Mouse (Mus musculus): ENCODE data around the gene Slc26a8.

Gene Slc26a8

DNA sequence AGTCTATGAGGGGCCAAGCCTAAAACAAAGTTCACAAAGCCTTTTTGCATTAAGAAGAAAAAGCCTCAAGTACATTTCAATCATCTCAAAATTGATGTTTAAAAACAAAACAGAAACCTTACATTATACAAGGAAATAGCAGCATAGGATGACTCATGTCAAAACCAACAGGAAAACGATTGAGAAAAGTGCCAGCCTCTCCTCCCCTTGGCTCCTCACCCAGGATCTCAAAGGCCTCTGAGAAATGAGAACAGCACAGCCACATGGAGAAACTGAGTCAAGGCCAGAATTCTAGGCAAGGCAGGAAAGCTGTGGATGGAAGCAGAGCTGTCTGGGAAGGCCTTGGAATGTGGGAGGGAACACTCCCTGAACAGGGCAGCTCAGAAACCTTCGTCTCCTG is 101.4 kb downstream of the Slc26a8 start:
- no peak for DNase-seq

Measured in cerebellum, adult 11-12 months (tissue).